Mouse (Mus musculus): Measurements from ENCODE around the gene Slc26a11. TPM values are rescaled to one million over a fixed set of nuclear protein-coding genes. Genes with fewer than 3 reads are reported as not detected.
"Not testable (repeated sequence)": the region's sequence is repeated elsewhere in the genome, so short reads cannot be mapped to it uniquely, and the experiment has no call there.

Slc26a11 gene
- polyA plus RNA-seq, 1 experiment from 2014 or later = 9.9 TPM

DNA sequence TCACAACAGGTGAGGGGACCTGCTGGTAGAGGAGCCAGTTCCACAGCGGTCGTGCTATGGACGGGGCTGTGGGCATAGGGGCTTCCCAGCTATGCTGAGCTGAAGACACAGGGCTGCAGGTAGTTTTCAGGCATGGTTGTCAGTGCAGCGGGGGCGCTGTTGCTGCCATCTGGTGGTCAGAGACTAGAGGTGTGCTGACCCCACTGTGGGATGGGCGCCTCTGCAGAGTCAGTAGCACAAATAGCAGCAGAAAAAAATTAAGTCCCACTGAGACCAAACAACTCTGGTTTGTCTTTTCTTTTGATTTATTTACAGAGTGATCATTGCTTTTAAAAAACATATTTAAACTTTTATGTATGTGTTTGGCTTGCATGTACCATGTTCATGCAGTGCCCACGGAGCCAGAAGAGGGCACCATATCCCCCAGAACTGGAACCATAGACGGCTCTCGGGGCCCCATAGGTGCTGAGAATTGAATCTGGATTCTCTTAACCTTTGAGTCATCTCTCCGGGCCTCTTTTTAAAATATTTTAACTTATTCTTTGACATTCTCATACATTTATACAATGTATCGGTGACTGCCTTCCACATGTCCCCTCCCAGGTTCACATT, 8.3 kb downstream of the Slc26a11 start:
- peak; percentile 69; the same call in 1 of the 2 replicates for ATAC-seq (ENCODE audit: insufficient read depth, low FRiP score, low read depth)
- Histone ChIP-seq H3K36me3 (0 out of 2 replicates have a peak, but pooled peaks cover 4% of the 10 kb centered on the region), H3K4me1 (peaks cover 3% of the 10 kb centered on the region), H3K4me2 (0 out of 2 replicates have a peak overlapping the region, but pooled peaks have one; percentile 9), H3K27me3 (replicated peaks) (no peaks in the 10 kb centered on the region), H3K27ac (no peak overlapping the region), H3K4me3 (replicated peaks) (no peak overlapping the region), H3K9ac (no peak overlapping the region), H3K9me3 (no peaks in the 10 kb centered on the region)
- 30% methylated on average over 11 of the region's 11 CpGs for WGBS

DNA sequence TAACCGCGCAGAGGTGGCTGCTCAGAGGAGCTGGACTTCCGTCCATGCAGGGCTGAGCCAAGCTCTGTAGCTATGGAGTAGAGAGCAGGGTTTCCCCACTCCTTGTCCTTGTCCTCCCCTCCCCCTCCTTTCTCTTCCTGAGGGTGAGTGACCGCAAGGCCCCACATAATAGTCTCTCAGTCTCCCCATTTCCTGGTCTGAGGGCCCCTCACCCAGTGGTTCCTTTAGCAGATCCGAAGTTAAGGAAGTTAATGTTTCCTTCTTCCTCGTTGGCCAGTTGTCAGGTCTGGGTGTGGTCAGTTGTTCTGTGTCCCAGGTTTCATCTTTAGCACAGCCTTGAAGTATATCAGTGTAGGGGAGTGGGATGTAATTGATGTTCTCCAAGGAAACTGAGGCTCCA, 20.1 kb downstream of the Slc26a11 start:
- peaks cover 6% of the 10 kb centered on the region; the same call in 1 of the 2 replicates for H3K4me1 ChIP-seq
- H3K4me3 ChIP-seq (replicated peaks) = no peak overlapping the region
- H3K36me3 ChIP-seq = peaks cover 7% of the 10 kb centered on the region; the same call in 1 of the 2 replicates
- WGBS = 63% methylated on average over 6 of the region's 6 CpGs
- H3K9ac ChIP-seq = no peak overlapping the region
- ATAC-seq (ENCODE audit: insufficient read depth, low FRiP score, low read depth) = no peak
- no peaks in the 10 kb centered on the region for H3K9me3 ChIP-seq
- H3K27me3 ChIP-seq (replicated peaks) = no peaks in the 10 kb centered on the region
- no peak overlapping the region for H3K4me2 ChIP-seq
- H3K27ac ChIP-seq = no peak overlapping the region

DNA sequence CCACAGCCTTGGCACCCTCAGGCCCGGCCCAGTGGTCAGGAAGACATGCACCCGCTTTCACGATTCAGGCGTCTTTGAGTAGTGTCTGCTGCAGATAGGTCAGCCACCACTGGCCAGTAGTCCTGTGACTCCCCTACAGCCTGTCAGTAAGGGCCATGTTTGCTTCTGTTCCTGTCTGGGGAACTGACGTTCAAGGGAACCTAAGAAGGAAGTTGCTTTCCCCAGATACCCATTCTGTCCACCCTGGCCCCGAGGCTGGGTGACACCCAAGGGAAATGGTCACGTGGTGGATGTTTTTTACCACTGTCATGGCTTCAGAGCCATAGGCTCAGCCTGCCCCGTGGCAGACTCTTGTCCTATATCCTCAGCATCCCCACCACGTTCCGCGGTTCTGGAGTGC, 22.0 kb downstream of the Slc26a11 start:
- Histone ChIP-seq H3K4me2 (no peak overlapping the region), H3K36me3 (peaks cover 7% of the 10 kb centered on the region; the same call in 1 of the 2 replicates), H3K4me3 (replicated peaks) (no peak overlapping the region), H3K9me3 (no peaks in the 10 kb centered on the region), H3K27me3 (replicated peaks) (no peaks in the 10 kb centered on the region), H3K27ac (no peak overlapping the region), H3K9ac (no peak overlapping the region), H3K4me1 (peaks cover 6% of the 10 kb centered on the region; the same call in 1 of the 2 replicates)
- WGBS = 88% methylated on average over 11 of the region's 11 CpGs
- ATAC-seq (ENCODE audit: insufficient read depth, low FRiP score, low read depth) = no peak

DNA sequence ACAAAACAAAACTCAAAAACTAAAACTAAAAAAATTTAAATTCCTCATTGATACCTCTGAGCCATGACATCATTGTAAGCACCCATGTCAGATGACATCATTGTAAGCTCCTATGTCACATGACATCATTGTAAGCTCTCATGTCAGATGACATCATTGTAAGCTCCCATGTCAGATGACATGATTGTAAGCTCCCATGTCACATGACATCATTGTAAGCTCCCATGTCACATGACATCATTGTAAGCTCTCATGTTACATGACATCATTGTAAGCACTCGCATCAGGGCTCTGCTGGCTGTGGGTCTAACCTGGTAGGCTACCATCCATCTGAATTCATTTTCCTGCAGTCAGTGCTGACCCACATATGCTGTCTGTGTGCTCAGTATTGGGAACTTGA, 23.2 kb downstream of the Slc26a11 start:
- ATAC-seq (ENCODE audit: insufficient read depth, low FRiP score, low read depth) = no peak
- 90% methylated on average over 1 of the region's 1 CpGs for WGBS
- peaks cover 7% of the 10 kb centered on the region; the same call in 1 of the 2 replicates for H3K36me3 ChIP-seq

DNA sequence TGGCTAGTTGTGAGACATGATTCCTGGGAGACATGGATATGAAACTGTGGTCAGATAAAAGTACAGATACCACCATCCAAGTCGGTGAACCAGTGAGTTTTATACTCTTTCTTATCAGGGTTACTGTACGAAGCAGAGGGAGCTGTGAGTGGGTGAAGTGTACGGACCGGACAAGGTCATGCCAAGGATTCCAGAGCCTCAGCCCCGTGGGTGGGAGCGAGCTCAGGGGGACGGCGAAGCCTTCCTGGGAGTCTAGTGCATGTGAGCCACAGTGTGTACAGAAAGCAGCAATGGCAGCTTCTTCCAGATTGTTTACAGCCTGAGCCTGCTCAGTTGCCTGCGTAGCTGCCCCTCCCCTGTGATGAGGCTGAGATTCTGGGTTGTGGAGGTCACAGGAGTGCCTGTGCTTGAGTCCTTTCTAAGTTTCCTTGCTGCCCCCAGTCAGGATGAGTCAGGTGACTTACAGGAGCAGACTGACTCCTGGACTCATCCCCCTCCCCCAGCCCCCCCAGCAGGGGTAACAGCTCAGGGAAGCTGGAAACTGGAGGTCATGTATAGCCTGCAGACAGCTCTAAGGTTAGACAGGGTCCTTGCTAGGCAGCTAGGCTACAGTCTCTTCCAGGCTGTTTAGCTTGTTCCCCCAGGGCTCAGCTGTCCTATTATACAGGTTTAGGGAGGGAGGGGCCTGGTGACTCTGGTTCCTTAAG, 26.4 kb downstream of the Slc26a11 start:
- ATAC-seq (ENCODE audit: insufficient read depth, low FRiP score, low read depth) = no peak
- Histone ChIP-seq H3K9ac (no peak overlapping the region), H3K4me3 (replicated peaks) (no peak overlapping the region), H3K27me3 (replicated peaks) (no peaks in the 10 kb centered on the region), H3K4me2 (no peak overlapping the region), H3K36me3 (peaks cover 7% of the 10 kb centered on the region; the same call in 1 of the 2 replicates), H3K27ac (no peak overlapping the region), H3K9me3 (no peaks in the 10 kb centered on the region), H3K4me1 (no peaks in the 10 kb centered on the region)
- WGBS = 60% methylated on average over 9 of the region's 9 CpGs

More for the DNA sequence above, 23.2 kb downstream of the Slc26a11 start:
- H3K4me1 ChIP-seq = peaks cover 6% of the 10 kb centered on the region; the same call in 1 of the 2 replicates
- no peak overlapping the region for H3K27ac ChIP-seq
- H3K27me3 ChIP-seq (replicated peaks) = no peaks in the 10 kb centered on the region
- no peak overlapping the region for H3K4me3 ChIP-seq (replicated peaks)
- no peak overlapping the region for H3K4me2 ChIP-seq
- no peak overlapping the region for H3K9ac ChIP-seq
- H3K9me3 ChIP-seq = no peaks in the 10 kb centered on the region

DNA sequence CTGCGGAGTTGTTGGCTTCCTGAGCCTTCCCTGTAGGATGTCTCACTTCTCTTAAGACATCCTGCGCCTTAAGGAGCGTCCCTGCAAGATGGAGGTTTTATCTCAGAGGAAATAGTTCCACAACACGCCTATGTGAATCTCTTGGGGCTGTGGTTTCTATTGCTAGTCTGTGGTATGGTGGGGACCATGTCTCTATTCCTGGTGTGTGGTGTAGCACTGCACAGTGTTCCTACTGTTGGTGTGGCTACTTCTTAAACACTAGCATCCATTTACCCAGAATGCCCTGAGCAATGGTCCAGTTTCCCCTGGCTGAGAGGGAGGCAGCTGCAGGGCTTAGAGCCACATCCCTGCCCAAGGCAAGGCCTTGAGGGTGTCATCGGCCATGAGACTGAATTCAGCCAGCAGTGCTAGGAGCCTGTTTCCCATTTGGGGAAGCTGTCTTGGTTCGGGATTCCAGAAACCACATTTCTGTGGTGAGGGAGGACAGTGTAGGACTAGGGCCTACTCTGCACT, 27.0 kb downstream of the Slc26a11 start:
- no peak for ATAC-seq (ENCODE audit: insufficient read depth, low FRiP score, low read depth)
- H3K9me3 ChIP-seq = no peaks in the 10 kb centered on the region
- H3K4me2 ChIP-seq = no peak overlapping the region
- H3K9ac ChIP-seq = no peak overlapping the region
- no peak overlapping the region for H3K4me3 ChIP-seq (replicated peaks)
- 0 out of 2 replicates have a peak, but pooled peaks cover 7% of the 10 kb centered on the region for H3K36me3 ChIP-seq
- 74% methylated on average over 6 of the region's 6 CpGs for WGBS
- no peaks in the 10 kb centered on the region for H3K27me3 ChIP-seq (replicated peaks)
- H3K4me1 ChIP-seq = no peaks in the 10 kb centered on the region
- H3K27ac ChIP-seq = no peak overlapping the region

DNA sequence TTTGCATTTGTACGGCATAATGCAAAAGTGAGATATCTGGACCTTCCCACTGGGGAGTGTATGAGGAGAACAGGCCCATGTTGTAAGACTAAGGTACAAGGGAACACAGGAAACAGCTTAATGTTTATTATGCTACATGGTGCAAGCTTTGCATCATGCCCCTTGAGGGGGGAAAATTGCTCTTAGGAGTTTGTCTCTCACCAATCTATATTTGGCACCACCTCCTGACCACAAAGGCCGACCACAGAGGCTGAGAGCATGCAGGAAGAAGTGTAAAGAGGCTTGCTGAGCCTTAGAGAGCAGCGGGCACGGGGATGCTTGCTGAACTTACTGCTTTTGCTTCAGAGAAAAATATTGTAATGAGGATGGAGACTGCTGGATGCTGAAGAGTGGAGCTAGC, 29.5 kb downstream of the Slc26a11 start:
- no peak for ATAC-seq (ENCODE audit: insufficient read depth, low FRiP score, low read depth)
- peaks cover 7% of the 10 kb centered on the region for H3K4me1 ChIP-seq
- no peak overlapping the region for H3K9ac ChIP-seq
- no peak overlapping the region for H3K4me3 ChIP-seq (replicated peaks)
- no peaks in the 10 kb centered on the region for H3K9me3 ChIP-seq
- H3K27ac ChIP-seq = no peak overlapping the region
- no peak overlapping the region for H3K4me2 ChIP-seq
- H3K27me3 ChIP-seq (replicated peaks) = no peaks in the 10 kb centered on the region
- 77% methylated on average over 4 of the region's 4 CpGs for WGBS
- H3K36me3 ChIP-seq = no peaks in the 10 kb centered on the region

DNA sequence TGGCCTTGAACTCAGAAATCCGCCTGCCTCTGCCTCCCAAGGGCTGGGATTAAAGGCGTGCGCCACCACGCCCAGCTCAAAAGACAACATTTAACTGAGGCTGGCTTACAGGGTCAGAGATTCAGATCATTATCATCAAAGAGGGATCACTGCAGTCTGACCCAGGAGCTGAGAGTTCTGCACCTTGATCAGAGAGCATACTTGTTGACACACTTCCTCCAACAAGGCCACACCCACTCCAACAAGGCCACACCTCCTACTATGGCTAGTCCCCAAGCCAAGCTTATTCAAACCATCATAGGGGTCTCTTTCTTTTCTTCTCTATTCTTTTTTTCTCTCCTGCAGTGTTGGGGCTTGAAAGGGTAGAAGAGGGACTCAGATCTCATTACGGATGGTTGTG, 30.9 kb downstream of the Slc26a11 start:
- no peaks in the 10 kb centered on the region for H3K9me3 ChIP-seq
- ATAC-seq (ENCODE audit: insufficient read depth, low FRiP score, low read depth) = no peak
- H3K36me3 ChIP-seq = no peaks in the 10 kb centered on the region
- H3K27ac ChIP-seq = no peak overlapping the region
- no peak overlapping the region for H3K9ac ChIP-seq
- H3K27me3 ChIP-seq (replicated peaks) = no peaks in the 10 kb centered on the region
- H3K4me3 ChIP-seq (replicated peaks) = no peak overlapping the region
- WGBS = 93% methylated on average over 5 of the region's 5 CpGs
- no peak overlapping the region for H3K4me2 ChIP-seq
- peaks cover 13% of the 10 kb centered on the region for H3K4me1 ChIP-seq

DNA sequence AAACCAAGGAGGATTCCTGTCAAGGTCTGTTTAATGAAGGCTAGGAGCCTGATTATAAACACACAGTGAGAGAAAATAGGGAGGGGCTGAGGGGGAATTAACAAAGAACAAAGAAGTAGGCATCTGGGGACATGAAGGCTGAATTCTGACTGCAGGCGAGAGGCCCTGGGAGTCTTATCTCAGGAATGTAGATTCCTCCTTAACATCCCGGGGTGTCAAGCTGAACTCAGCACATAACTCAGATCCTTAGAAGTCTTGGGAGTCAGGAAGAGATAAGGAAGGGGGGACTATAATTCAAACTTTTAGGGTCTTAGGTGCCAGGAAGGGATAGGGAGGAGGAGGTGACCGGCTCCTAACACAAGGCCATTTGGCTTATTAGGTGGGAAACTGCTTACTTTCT, 31.9 kb downstream of the Slc26a11 start:
- H3K27ac ChIP-seq; H3K9ac ChIP-seq; ATAC-seq (ENCODE audit: insufficient read depth, low FRiP score, low read depth); H3K4me2 ChIP-seq; H3K27me3 ChIP-seq (replicated peaks); H3K36me3 ChIP-seq; H3K4me3 ChIP-seq (replicated peaks); H3K9me3 ChIP-seq: not testable (repeated sequence)
- 20% methylated on average over 3 of the region's 3 CpGs for WGBS
- peaks cover 21% of the 10 kb centered on the region for H3K4me1 ChIP-seq

DNA sequence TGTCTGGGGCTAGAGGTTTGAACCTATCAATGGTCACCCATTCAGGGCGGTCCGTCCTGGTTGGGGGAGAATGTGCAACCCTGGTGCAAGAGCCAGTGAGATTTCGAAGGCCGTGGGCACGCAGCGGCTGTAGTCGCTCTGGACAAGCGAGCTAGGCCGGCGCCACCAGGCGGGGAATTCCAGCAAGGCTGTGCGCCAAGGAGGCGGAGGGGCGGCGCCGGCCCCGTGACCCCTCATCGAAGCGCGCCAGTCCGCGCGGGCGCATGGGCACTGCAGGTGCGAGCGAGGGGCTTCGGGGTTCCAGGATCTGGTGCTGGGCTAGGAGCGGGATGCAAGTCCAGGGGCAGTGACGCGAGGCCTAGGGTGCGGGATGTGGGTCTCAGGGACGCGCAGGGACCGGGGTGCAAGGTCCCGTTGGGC, 34.5 kb downstream of the Slc26a11 start:
- Histone ChIP-seq H3K27me3 (replicated peaks) (no peaks in the 10 kb centered on the region), H3K36me3 (no peaks in the 10 kb centered on the region), H3K9me3 (no peaks in the 10 kb centered on the region), H3K9ac (peak overlapping the region; percentile 40; the same call in 1 of the 2 replicates), H3K27ac (peak overlapping the region; percentile 82), H3K4me2 (peak overlapping the region; percentile 90), H3K4me3 (replicated peaks) (peak overlapping the region; percentile 73), H3K4me1 (peaks cover 33% of the 10 kb centered on the region)
- under 1% methylated on average over 35 of the region's 35 CpGs for WGBS
- peak; percentile 41; the same call in 1 of the 2 replicates for ATAC-seq (ENCODE audit: insufficient read depth, low FRiP score, low read depth)

DNA sequence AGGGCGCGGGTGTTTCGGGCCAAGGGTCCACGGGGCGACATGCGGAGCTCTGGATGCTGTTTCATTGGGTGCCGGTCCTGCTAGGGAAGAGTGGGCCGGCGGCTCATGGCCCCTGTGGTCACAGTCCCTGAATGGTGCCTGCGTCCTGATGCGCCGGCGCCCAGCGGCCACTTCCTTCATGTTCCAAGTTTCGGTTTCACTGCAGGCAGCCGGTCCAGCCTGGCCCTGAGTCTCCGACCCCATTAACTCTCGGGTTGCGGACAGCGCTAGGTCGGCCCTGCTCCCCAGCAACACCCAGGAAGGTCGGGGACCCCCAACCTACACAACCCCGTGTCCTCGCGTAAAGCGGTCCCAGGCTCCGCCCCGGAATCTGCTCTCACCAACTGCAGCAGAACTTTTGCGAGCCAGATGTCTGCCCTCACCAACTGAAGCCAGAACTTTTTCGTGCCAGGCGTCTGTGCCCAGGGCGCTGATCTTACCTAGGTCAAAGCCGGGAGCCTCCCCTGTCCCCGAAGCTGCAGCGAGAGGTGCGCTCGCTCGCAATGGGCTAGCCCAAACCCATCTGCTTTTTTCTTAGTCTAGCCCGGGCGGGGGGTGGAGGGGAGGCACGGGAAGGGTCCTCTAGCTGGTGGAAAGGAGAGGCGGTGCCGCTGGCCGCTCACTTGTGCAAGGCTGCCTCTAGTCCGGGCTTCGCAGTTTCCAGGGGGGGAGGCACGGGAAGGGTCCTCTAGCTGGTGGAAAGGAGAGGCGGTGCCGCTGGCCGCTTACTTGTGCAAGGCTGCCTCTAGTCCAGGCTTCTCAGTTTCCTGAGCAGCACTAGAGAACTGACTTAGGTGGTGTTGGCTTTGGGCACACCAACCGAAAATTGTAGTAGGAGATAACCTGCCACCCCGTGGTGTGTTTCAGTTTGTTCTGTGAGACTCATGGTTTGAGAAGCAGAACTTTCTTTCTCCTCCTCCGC, 35.2 kb downstream of the Slc26a11 start:
- H3K27ac ChIP-seq = peak overlapping the region; percentile 82
- no peaks in the 10 kb centered on the region for H3K36me3 ChIP-seq
- no peaks in the 10 kb centered on the region for H3K27me3 ChIP-seq (replicated peaks)
- no peaks in the 10 kb centered on the region for H3K9me3 ChIP-seq
- ATAC-seq (ENCODE audit: insufficient read depth, low FRiP score, low read depth) = peak; percentile 14; the same call in 1 of the 2 replicates
- 3% methylated on average over 53 of the region's 53 CpGs for whole genome bisulfite sequencing
- H3K4me2 ChIP-seq = peak overlapping the region; percentile 90
- H3K4me3 ChIP-seq (replicated peaks) = peak overlapping the region; percentile 73
- peaks cover 37% of the 10 kb centered on the region for H3K4me1 ChIP-seq
- H3K9ac ChIP-seq = peak overlapping the region; percentile 40; the same call in 1 of the 2 replicates

Measured in stomach, embryonic 15.5 days (tissue).